Mouse (Mus musculus) adrenal gland, adult (tissue): ENCODE results near the gene Apln.
A peak's percentile ranks its signal among the peaks of the same experiment; 100 is the strongest.

Experiments used
- DNase-seq, 2 experiments: peaks; one replicate each; pipeline ENCODE4 v3.0.0; 2022 to 2023; ENCODE audit warnings: low spot score in 1 of 2; ENCODE audit not compliant: inconsistent age in 2 of 2

The Apln gene

DNA sequence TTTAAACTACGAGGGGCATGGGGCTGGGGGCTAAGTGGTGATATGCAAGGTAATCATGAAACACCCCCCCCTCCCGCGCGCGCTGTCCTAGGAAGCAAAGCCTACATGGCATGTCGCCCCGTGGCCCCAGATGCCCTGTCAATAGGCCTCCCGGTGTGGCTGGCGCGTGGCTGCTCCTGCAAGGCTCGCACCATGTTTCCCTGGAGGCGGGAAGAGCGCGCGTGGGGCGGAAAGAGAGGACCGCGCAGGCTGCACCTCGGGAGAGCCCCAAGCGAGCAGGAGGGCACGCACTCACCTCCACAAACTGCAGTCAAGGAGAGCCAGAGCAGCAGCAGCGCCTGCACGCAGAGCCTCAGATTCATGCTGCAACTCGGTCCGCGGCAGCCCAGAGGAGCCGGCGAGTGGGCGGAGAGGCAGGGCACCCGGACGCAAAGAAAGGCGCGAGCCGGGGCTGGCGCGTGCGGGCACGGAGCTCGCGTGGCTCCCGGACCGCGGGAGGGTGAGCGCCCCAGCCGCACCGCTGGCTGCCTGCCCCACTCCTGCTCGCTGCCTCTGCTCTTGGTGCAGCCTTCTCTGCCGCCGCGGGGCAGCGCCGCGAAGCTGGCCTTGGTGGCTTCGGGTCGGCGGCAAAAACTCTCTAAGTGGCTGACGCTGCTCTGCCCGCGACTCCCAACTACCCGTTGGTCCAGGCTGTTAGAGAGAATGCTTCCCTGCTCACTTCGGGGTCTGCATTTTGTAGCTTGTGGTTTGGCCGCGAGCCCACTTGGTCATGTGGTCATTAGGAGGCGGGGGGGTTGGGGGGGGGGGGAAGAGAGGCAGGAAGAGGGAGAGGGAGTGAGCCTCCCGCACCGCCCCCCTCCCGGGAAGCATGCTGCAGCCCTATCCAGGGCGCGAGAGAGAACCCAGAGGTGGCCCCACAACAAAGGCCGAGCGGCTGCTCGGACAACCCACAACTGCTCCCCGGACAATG, at the start of gene Apln:
Gene Apln (minus strand): TSS at position 710 of the 970 bp plus-strand sequence.
- DNase-seq, result peak; percentile 58 to 78

DNA sequence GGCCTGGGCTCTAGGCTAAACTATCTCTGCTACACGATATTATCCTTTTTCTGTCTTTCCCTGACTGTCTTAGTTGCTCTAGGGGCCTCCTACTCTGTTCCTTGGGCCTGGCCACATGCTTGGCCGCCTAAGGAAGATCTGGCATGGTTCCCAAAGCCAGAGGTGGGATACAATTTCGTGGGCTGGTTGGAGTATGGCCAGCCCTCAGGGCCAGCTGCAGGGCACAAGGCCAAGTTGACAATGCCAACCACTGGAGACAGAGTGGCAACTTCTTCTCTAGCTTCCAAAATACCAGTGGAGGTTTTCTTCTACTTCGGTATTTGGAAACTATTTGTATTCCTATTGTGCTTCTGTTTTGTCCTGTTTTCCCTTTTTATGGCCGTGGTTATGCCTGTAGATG, 47.7 kb upstream of the Apln start:
- DNase-seq, result peak in 1 of 2 experiments; percentile 50

DNA sequence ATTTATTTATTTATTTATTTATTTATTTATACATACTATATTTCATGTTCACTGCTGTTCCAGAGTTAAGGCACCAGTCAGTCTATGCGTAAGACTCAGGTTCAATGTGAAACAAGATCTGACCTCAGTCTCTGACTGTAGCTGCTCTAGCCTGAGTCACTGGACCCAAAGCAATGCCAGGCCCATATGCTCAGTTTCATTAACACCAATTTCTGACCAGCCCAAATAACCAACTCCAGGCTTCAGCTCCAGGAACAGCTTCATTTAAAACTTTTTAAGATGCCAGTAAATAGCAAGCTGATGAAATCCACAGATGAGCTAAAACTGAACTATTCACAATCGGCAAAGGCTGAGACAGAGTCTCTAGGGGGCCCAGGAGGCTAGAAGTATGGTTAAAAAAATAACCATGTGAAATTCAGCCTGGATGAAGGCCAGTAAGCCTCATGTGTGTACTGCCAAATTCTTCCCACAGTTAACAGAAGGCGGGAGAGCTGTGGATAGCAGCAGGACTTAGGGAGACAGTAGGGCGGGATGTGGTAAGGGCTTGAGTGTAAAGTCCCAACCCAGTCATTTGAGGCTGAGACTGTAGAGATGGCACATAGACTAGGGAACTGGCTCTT, 42.3 kb upstream of the Apln start:
- DNase-seq, result peak in 1 of 2 experiments; percentile 53

DNA sequence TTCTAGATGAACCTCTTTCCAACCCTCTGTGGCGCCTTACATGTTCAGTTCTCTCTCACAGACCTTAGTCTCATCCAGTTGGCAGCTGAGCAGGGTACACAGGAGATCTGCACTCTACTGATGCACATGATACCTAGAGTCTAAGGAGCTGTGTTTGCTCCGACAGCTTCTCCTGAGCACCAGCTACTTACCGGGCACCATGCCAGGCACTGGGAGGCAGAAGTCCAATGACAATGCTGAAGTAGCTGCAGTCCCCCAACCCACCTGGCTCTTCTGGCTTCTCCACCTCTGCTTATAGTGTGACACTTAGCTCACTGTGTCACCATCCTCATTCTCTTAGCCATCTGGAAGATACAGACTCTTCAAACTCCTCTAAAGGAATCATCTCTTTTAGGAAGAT, 40.0 kb upstream of the Apln start:
- DNase-seq, result no peak

DNA sequence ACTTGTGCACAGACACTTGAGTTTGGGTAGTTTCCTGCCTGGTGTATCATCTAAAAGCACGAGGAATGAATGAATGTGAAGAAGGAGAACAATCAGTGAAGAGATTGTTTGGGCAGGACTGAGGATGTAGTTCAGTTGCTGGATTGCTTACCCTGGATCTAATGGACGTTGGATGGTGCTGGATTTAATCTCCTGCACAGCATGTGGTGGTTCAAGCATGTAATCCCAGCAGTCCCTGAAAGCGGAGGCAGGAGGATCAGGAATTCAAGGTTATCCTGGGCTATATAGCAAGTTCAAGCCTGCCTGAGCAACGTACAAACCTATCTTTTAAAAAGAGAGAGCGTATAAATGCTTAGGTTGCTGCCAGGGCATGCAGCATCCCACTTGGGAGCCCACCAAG, 37.7 kb upstream of the Apln start:
- no peak for DNase-seq

DNA sequence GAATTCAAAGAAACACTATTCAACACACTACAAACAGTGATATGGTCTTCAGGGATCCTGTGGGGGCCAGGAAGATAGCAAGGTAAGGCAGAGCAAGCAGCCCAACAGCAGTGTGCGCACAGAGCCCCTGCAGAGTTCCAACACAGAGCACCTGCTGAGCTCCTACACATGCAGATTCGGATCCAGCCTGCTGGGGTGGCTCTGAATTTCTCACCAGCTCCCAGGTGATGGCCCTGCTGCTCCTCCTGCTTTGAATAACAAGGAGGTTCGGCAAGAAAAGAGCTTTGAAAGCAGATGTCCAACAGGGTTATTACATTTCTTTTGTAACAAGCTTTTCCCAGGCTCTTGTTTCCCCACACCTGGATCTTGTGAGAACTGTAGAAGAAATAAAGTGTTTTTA, 37.3 kb upstream of the Apln start:
- no peak for DNase-seq

DNA sequence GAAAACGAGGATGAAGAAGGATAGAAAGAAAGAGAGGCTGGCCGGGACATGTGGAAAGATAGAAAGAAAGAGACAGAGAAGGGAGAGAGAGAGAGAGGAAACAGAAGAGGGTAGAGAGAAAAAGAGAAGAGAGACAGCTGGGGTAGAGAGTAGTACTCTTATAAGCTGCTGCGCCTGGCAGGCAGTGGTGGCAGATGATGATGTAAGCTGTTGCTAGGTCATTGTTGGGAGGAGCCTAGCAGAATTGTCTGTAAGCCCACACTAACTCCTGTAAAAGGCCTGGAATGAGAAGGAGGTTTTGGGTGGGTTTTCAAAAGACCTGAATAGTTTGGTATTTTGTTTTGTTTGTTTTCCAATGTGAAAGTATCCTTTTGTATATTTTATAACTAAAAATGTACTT, 32.2 kb upstream of the Apln start:
- DNase-seq, result peak in 1 of 2 experiments; percentile 42

DNA sequence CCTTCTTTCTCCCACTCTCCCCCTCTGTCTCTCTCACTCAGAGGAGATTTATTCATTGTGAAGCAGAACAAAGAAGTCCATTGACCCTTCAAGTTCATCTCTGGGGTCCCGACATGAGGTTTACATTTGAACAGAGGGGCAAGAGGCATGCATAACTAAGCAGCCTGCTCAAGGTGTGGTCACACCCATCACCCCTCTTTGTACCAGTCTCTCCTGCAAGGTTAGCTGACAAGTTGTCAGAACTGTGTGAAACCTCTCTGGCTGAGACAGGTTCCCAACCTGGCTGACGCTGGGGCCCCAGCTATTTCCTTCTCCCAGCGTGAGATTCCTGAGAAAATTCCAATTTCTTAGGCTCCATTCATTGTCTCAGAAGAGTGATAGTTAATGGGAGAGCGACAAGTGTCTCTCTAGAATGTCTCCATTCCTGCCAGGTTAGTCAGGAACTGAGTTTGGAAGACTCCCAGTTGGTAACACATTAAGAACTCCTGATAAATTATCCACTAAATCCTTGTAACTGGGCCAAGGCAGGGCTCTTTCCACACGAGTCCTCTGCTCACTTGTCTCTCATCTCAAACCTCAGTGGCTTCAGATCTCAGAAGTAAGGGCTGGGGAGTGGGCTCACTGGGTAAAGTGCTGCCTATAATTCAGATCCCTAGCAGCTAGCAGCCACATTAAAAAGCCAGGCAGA, 29.7 kb upstream of the Apln start:
- DNase-seq, result peak in 1 of 2 experiments; percentile 55

DNA sequence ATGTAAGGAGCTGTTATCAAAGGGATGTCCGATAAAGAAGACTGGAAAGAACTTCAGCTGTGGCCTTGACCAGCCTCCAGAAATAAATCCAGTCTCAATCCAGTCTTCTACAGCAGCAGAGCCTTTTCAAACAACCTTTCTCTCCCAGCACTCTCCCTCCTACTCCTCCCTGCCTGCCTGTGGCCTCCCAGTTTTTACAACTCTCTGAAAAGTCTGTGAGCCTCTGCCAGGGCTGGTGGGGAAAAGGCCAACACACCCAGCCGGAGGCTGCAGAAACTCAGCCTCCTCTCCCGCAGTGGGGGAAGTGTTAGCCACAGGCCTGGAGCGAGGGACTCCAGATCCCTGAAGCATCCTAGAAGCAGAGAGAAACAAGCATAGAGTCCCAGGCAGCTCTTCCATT, 27.8 kb upstream of the Apln start:
- DNase-seq, result peak in 1 of 2 experiments; percentile 17

DNA sequence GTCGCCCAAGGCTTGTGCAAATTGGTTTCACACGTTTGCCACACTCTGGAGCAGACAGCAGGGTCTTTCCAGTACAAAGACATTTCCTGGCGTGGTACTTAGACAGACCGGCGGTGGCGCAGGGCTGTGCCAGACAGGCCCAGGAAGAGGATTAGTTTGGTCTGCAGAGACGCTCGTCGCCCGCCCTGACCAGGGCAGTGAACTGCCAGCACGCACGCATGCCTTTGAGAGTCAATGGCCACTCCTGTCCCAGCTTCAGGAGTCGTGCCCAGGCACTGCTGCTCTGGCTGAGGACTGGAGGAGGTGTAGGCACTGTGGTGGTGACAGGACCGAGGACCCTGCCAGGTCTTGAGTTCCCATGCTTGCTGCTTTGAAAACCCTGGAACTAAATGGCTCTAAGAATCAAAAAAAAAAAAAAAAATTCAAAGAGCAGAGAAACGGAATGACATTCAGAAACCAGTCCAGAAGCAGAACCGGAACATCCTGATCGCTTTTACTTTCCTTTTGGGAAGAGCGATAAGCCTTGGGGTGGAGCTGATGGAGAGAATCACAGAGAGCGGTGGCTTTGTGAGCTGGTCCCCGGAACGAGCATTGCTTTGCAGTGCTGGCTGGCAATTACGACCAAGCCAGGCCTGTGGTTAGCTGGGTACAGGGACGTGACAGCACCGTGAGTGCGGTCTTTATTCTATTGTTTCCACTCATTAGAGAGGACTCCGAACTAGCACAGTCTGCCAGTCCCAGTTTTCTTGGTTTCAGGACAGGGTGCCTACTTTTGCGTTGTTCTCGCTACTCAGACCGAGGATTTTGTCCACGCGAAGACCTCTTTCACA, 19.7 kb upstream of the Apln start:
- DNase-seq, result peak; percentile 60 to 81

DNA sequence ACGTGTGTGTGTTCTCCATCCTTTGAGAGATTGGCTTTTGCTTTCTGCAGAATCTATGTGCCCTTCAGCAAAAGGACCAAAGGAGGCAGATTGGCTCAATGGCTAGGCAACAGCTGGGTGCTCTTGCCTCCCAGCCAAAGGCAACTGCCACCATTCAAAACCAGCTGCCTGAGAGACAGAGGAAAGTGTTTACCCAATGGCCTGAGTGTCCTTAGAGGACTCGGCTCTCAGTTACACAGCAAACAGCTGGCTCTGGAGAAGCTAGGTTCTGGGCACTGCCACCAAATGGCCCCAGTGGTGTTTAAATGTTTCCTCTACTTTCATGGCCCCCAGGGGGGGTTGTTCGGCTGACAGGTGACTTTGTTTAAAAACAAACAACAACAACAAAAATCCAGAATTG, 19.1 kb upstream of the Apln start:
- peak in 1 of 2 experiments; percentile 13 for DNase-seq

DNA sequence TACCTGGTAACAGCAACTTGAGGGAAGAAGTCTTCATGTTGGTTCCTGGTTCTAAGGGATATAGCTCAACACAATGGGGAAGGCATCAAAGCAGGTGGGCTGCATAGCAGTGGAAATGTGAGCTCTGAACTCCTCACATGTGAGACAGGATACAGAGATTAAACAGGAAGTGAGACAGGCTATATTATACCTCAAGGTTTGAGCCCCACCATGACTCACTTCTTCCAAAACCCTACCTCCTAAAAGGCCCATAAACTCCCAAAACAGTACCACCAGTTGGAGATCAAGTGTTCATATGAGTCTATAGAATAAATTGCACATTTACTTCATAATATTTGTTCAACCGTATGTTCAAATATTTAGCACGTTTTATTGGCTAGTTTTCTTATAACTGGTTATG, 11.7 kb upstream of the Apln start:
- no peak for DNase-seq

DNA sequence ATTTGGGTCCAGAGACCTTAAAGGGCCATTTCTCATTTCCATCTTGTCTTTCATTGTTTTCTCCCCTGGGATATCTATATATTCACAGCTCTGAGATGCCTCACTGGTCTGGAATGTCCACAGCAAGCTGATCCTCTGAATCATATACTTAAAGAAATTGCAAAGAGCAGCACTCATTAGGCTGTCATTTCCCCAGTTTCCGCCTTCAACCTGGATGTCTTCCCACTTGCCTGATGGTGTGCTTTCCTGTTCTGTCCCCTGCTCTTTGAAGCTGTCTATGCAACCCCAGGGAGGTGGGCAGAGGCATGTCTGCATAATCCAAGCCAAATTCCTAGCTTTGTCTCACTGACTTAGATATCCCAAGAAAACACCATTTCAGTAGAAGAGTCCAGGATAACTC, 9.6 kb upstream of the Apln start:
- DNase-seq, result no peak

DNA sequence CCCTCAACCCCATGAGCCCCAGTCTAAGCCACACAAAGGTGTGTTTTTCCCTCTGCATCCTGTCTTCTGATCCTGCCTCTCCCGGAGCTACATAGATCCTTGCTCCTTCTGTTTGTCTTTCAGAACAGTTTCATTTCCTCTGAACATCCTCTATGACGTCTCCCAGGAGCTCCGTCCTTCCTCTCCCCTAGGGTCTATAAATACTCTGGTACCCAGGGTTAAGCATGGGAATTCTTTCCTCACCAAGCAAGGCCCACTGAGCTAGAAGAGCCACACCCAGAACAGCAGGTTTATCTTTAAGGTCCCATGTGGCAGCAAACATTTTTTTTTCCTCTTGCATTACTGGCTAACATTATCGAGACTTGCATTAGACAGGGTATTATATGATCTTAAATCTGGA, 8.1 kb upstream of the Apln start:
- DNase-seq, result no peak

DNA sequence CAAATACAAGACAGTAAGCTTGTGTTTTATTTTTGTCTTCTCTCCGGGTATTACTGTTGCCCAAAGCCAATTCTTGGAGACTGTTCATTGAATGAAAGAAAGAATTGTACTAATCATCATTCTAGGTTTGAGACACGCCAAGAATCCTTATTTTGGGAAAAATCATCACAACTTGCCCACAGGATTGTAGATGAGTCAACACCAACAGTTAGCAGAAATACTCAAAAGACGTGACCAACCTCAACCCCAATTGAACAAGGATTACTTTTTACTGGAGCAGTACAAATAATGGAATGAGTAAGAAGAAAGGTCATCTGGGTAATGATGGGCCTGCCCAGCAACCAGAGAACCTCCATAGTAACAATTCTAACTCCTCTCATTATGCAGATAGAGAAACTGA, 5.7 kb upstream of the Apln start:
- no peak for DNase-seq

DNA sequence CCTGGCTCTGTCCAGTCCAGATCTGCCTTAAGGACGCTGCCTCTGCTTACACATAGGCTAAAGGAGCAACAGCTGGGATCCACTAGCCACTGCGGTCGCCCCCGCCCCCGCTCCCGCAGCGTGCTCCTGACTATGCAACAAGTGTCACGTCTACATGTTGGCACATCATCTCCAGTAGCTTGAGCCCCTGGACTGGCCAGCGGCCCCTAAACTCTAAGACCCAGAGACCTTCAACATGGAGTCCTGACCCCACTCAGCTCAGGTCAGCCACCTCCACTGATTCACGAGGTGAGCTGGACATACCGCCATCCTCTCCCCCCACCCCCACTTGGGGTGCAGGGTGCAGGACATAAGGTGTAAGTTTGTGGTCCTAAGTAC, 898 bp downstream of the Apln start:
- DNase-seq, result peak in 1 of 2 experiments; percentile 29

DNA sequence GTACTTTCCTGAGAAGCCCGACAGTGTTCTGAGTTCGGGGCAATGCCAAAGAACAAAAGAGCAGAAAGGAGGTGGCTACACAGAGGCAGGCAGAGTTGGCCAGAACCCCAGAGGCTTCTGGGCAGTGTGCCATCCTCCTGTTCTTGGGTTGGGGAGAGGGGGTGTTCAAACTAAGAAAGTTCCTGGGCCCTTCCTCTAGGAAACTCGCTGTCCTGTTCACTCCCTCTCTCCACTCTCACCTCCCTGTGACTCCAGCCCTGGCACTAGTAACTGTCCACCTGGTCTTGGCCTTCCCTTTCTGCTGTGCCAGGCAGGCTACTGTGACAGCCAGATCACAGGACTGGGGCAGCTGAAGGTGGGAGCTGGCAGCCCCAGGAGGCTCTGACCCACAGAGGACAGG, 1.6 kb downstream of the Apln start:
- DNase-seq, result peak; percentile 21 to 31

DNA sequence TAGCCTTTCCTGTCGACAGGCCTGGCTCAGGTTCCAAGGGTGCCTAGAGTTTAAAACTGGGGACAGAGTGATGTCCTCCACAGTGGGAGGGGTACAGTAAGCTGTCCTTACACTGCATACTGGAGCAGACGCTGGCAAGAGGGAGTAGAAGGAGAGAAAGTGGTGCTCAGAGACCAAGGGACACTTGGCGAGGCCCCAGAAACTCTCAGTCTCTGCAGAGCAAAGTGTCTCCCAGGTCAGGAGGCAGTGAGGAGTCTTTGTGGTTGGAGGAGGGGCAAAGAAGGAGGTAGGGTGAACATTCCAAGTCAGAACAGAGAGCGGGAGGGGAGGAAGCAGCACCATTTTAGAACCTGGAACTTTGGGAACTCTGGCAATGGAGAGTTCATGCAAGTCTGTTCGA, 2.8 kb downstream of the Apln start:
- no peak for DNase-seq

DNA sequence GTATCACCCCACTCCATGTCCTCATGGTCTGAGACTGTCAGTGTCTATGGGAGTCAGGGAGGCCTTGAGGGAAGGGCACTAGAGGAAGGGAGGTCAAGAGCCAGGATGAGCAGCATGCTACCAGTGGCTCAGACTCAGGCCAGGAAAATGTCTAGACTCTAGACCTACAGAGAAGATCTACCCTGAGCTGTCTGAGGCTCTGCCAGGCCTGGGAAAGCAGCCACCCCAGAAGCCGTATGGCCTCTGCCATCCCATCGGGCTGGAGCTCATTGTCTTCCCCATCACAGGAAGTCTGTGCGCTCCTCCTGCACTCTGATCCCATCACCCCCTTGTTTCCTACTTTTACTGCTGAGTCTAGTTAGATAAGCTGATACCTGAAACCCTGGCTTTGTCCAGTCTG, 4.1 kb downstream of the Apln start:
- no peak for DNase-seq

DNA sequence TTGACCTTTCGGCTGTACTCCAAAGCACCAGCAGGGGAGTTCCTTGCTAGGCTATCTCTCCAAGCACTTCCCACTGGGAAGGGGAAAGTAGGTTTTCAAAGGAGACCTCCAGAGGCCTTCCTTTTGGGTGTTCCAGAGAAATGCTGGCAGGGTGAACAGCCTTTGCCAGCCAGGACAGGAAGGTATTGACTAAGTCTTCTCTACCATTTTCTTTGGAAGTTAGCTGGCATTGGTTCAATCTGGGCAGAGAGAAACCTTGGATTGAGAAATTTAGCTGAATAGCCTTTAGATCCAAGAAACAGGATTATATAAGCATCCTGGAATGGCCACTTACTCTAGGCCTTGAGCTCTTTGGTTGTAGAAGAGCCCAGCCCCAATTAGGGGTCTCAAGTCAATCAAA, 11.8 kb downstream of the Apln start:
- DNase-seq, result peak in 1 of 2 experiments; percentile 76

DNA sequence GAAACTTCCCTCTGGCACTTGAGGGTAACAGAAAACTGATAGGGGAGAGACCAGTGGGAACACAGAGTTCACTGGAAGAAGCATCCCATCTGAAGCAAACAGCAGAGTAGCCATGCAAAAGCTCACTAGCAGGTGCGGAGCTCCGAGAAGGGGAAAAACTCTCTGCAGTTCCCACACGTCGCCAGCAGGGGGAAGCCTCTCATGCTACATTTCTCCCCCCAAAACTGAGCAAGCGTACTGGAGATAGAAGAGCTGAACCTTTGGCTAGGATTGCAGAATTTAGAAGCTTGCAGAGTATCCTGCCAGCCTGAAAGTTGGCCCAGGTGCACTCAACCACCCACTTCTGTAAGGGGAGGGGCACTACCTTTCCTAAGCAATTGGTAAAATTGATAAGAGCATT, 14.7 kb downstream of the Apln start:
- DNase-seq, result peak; percentile 63 to 87
